Mouse (Mus musculus) frontal cortex, postnatal 14 days (tissue): Measurements from ENCODE around the gene Psmb3.
"Not testable (repeated sequence)": the region's sequence is repeated elsewhere in the genome, so short reads cannot be mapped to it uniquely, and the experiment has no call there.

Source experiments
- DNase-seq, 2 experiments: peaks; one replicate each; pipeline ENCODE4 v3.0.0; 2022; ENCODE audit warnings: low spot score in 2 of 2

The Psmb3 gene

GRCm38 (mm10) chr11:97694921-97695711, 8.1 kb upstream of the Psmb3 start:
- DNase-seq, result peak; percentile 55 to 66

GRCm38 (mm10) chr11:97695712-97696401, 7.3 kb upstream of the Psmb3 start:
- no peak for DNase-seq

- DNase-seq, result no peak
Measured at GRCm38 (mm10) chr11:97696669-97697068, 6.5 kb upstream of the Psmb3 start.

GRCm38 (mm10) chr11:97697199-97697890, 5.9 kb upstream of the Psmb3 start:
- DNase-seq, result no peak

- no peak for DNase-seq
Measured at GRCm38 (mm10) chr11:97697891-97698529, 5.2 kb upstream of the Psmb3 start.

- peak; percentile 56 to 57 for DNase-seq
Measured at GRCm38 (mm10) chr11:97698741-97699611, 4.2 kb upstream of the Psmb3 start.

- peak; percentile 83 to 86 for DNase-seq
Measured at GRCm38 (mm10) chr11:97699626-97700002, 3.6 kb upstream of the Psmb3 start.

GRCm38 (mm10) chr11:97700003-97700745, 3.0 kb upstream of the Psmb3 start, which contains the start of gene Pcgf2:
TSS of gene Pcgf2 (minus strand) at chr11:97700497.
- DNase-seq, result peak; percentile 61 to 67

GRCm38 (mm10) chr11:97700746-97701580, 2.2 kb upstream of the Psmb3 start:
- DNase-seq, result no peak

GRCm38 (mm10) chr11:97701581-97702392, 1.4 kb upstream of the Psmb3 start:
- no peak for DNase-seq

GRCm38 (mm10) chr11:97702393-97702745, 830 bp upstream of the Psmb3 start:
- peak; percentile 83 to 93 for DNase-seq

- not testable (repeated sequence) for DNase-seq
Measured at GRCm38 (mm10) chr11:97710067-97710466, 6.9 kb downstream of the Psmb3 start.

GRCm38 (mm10) chr11:97711200-97711900, 8.2 kb downstream of the Psmb3 start:
- DNase-seq, result no peak

GRCm38 (mm10) chr11:97712286-97712685, 9.1 kb downstream of the Psmb3 start:
- no peak for DNase-seq

- DNase-seq, result no peak
Measured at GRCm38 (mm10) chr11:97713896-97714295, 10.7 kb downstream of the Psmb3 start.

GRCm38 (mm10) chr11:97714356-97714755, 11.2 kb downstream of the Psmb3 start:
- DNase-seq, result no peak

- DNase-seq, result no peak
Measured at GRCm38 (mm10) chr11:97714784-97715760, 11.9 kb downstream of the Psmb3 start.
